Mouse (Mus musculus): ENCODE measurements at regions not wholly inside any gene's neighbourhood (a gene's known extent, or its start where the extent isn't known, plus 50 kb on each side); places are given as distances from the start of the nearest gene placed in this dataset.

- Histone ChIP-seq H3K36me3 (ENCODE audit: control insufficient read depth, insufficient read depth, low read length) (no peaks in the 10 kb centered on the region), H3K4me3 (ENCODE audit: control insufficient read depth, low read depth, low read length) (no peak overlapping the region), H3K27me3 (ENCODE audit: control insufficient read depth, insufficient read depth, low read length) (no peaks in the 10 kb centered on the region), H3K27ac (ENCODE audit: control insufficient read depth, insufficient read depth, low read depth, low read length) (no peak overlapping the region), H3K4me1 (ENCODE audit: control insufficient read depth, insufficient read depth, low read length) (no peaks in the 10 kb centered on the region)
- TF ChIP-seq POLR2A (IDR thresholded peaks at IDR 0.05; ENCODE audit: control insufficient read depth, low read depth, low read length): no peak
- TF ChIP-seq CTCF (IDR thresholded peaks at IDR 0.05; ENCODE audit: control insufficient read depth, insufficient read depth, insufficient replicate concordance, low read depth, low read length): no peak
Observed at GRCm38 (mm10) chr8:92493403-92493802, 136.0 kb downstream of the Irx5 start.

GRCm38 (mm10) chr8:92505552-92506281 is 148.3 kb downstream of the Irx5 start:
- Histone ChIP-seq H3K4me1 (ENCODE audit: control insufficient read depth, insufficient read depth, low read length) (no peaks in the 10 kb centered on the region), H3K4me3 (ENCODE audit: control insufficient read depth, low read depth, low read length) (no peak overlapping the region), H3K27me3 (ENCODE audit: control insufficient read depth, insufficient read depth, low read length) (no peaks in the 10 kb centered on the region), H3K36me3 (ENCODE audit: control insufficient read depth, insufficient read depth, low read length) (no peaks in the 10 kb centered on the region), H3K27ac (ENCODE audit: control insufficient read depth, insufficient read depth, low read depth, low read length) (no peak overlapping the region)
- TF ChIP-seq POLR2A (IDR thresholded peaks at IDR 0.05; ENCODE audit: control insufficient read depth, low read depth, low read length) (no peak), CTCF (IDR thresholded peaks at IDR 0.05; ENCODE audit: control insufficient read depth, insufficient read depth, insufficient replicate concordance, low read depth, low read length) (no peak)

DNA sequence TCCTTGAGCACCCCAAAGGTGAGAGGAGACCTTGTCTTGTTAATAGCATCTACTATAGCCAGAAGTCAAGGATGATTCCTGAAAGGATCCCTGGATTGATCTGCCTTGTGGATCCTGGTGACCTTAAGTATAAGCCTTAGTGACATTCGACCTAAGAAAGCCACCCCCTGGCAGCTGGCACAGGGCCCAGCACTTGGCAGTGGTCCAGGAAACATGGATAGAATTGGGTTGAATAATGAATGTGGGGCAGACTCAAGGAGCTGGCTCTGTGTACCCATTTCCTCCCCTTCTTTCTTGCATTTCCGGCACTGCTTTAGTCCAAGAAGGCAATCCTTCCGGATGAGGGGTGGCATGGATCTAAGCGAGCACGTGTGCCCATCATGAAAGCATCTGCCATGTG is 149.0 kb downstream of the Irx5 start:
- TF ChIP-seq CTCF (IDR thresholded peaks at IDR 0.05; ENCODE audit: control insufficient read depth, insufficient read depth, insufficient replicate concordance, low read depth, low read length) (no peak), POLR2A (IDR thresholded peaks at IDR 0.05; ENCODE audit: control insufficient read depth, low read depth, low read length) (no peak)
- Histone ChIP-seq H3K36me3 (ENCODE audit: control insufficient read depth, insufficient read depth, low read length) (no peaks in the 10 kb centered on the region), H3K4me3 (ENCODE audit: control insufficient read depth, low read depth, low read length) (no peak overlapping the region), H3K27me3 (ENCODE audit: control insufficient read depth, insufficient read depth, low read length) (no peaks in the 10 kb centered on the region), H3K4me1 (ENCODE audit: control insufficient read depth, insufficient read depth, low read length) (no peaks in the 10 kb centered on the region), H3K27ac (ENCODE audit: control insufficient read depth, insufficient read depth, low read depth, low read length) (no peak overlapping the region)

GRCm38 (mm10) chr8:92506906-92507305 is 149.5 kb downstream of the Irx5 start:
- H3K27ac ChIP-seq (ENCODE audit: control insufficient read depth, insufficient read depth, low read depth, low read length): no peak overlapping the region
- no peaks in the 10 kb centered on the region for H3K27me3 ChIP-seq (ENCODE audit: control insufficient read depth, insufficient read depth, low read length)
- H3K4me3 ChIP-seq (ENCODE audit: control insufficient read depth, low read depth, low read length): no peak overlapping the region
- no peaks in the 10 kb centered on the region for H3K36me3 ChIP-seq (ENCODE audit: control insufficient read depth, insufficient read depth, low read length)
- H3K4me1 ChIP-seq (ENCODE audit: control insufficient read depth, insufficient read depth, low read length): no peaks in the 10 kb centered on the region
- TF ChIP-seq POLR2A (IDR thresholded peaks at IDR 0.05; ENCODE audit: control insufficient read depth, low read depth, low read length): no peak
- TF ChIP-seq CTCF (IDR thresholded peaks at IDR 0.05; ENCODE audit: control insufficient read depth, insufficient read depth, insufficient replicate concordance, low read depth, low read length): no peak

DNA sequence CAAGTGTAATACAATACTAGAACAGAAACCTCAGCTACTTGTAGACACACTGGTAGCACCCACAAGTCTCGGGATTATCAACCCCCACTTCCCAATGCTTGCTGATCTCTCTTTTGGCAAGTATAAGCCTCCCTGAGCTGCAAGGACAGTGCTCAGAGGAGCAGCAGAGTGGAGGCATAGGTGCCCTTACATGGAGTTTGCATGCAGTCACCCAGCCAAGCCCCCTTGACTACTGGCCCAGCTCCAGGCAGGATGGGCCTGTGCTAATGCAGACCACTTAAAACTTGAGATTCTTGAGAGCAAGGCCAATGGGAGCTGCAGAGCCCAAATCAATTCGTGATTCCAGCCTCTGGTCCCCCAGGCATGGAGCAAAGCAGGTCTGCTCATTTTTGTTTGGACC is 158.0 kb downstream of the Irx5 start:
- TF ChIP-seq POLR2A (IDR thresholded peaks at IDR 0.05; ENCODE audit: control insufficient read depth, low read depth, low read length): no peak
- no peak for TF ChIP-seq CTCF (IDR thresholded peaks at IDR 0.05; ENCODE audit: control insufficient read depth, insufficient read depth, insufficient replicate concordance, low read depth, low read length)

DNA sequence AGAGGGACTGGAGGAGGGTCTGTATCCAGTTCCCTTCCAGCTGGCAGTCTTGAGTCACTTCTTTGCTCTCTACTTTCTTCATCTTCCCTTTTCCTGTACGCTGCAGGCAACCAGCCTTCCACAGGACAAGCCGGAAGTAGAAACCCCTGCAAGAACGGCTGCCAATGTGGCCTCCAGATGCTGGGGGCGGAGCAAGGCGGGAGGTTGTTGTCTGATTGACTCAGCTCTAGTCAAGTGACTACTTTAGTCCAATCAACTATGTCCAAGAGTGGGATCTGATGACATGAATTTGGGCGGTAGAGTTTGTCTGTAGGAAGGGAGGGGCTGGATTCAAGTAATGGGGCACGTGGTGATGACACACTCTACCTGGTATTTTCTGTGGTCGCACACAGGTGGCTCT is 156.1 kb upstream of the Irx6 start:
- Histone ChIP-seq H3K4me3 (ENCODE audit: control insufficient read depth, low read depth, low read length) (no peak overlapping the region), H3K36me3 (ENCODE audit: control insufficient read depth, insufficient read depth, low read length) (no peaks in the 10 kb centered on the region), H3K27ac (ENCODE audit: control insufficient read depth, insufficient read depth, low read depth, low read length) (no peak overlapping the region), H3K27me3 (ENCODE audit: control insufficient read depth, insufficient read depth, low read length) (no peaks in the 10 kb centered on the region), H3K4me1 (ENCODE audit: control insufficient read depth, insufficient read depth, low read length) (peaks cover 2% of the 10 kb centered on the region; the same call in 1 of the 2 replicates)
- TF ChIP-seq CTCF (IDR thresholded peaks at IDR 0.05; ENCODE audit: control insufficient read depth, insufficient read depth, insufficient replicate concordance, low read depth, low read length) (no peak), POLR2A (IDR thresholded peaks at IDR 0.05; ENCODE audit: control insufficient read depth, low read depth, low read length) (no peak)

More for the DNA sequence above, 158.0 kb downstream of the Irx5 start:
- Histone ChIP-seq H3K27ac (ENCODE audit: control insufficient read depth, insufficient read depth, low read depth, low read length) (no peak overlapping the region), H3K27me3 (ENCODE audit: control insufficient read depth, insufficient read depth, low read length) (no peaks in the 10 kb centered on the region), H3K4me1 (ENCODE audit: control insufficient read depth, insufficient read depth, low read length) (peaks cover 2% of the 10 kb centered on the region; the same call in 1 of the 2 replicates), H3K36me3 (ENCODE audit: control insufficient read depth, insufficient read depth, low read length) (no peaks in the 10 kb centered on the region), H3K4me3 (ENCODE audit: control insufficient read depth, low read depth, low read length) (no peak overlapping the region)

DNA sequence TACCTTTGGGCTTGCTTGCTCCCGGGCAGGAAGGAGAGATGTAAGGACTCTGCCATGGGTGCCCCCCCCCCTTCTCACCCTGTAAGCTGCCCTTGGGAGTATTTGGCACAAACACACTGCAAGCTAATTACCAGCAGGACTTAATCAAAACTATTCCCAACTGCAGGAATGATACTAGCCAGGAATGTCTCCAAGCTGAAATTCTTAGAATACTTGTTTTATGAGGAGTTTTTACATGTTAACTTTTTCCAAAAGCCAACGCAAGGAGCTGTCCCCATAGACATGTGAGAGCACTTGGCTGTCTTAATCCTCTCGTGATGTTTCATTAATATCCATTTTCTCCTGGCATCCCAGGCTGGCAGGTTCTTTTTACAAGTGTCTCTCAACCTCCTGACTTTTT is 155.6 kb upstream of the Irx6 start:
- Histone ChIP-seq H3K27ac (ENCODE audit: control insufficient read depth, insufficient read depth, low read depth, low read length) (no peak overlapping the region), H3K4me1 (ENCODE audit: control insufficient read depth, insufficient read depth, low read length) (peaks cover 2% of the 10 kb centered on the region; the same call in 1 of the 2 replicates), H3K36me3 (ENCODE audit: control insufficient read depth, insufficient read depth, low read length) (no peaks in the 10 kb centered on the region), H3K4me3 (ENCODE audit: control insufficient read depth, low read depth, low read length) (no peak overlapping the region), H3K27me3 (ENCODE audit: control insufficient read depth, insufficient read depth, low read length) (no peaks in the 10 kb centered on the region)
- no peak for TF ChIP-seq POLR2A (IDR thresholded peaks at IDR 0.05; ENCODE audit: control insufficient read depth, low read depth, low read length)
- no peak for TF ChIP-seq CTCF (IDR thresholded peaks at IDR 0.05; ENCODE audit: control insufficient read depth, insufficient read depth, insufficient replicate concordance, low read depth, low read length)
